Mouse (Mus musculus): Measurements from ENCODE around the gene Rgs12.

DNA sequence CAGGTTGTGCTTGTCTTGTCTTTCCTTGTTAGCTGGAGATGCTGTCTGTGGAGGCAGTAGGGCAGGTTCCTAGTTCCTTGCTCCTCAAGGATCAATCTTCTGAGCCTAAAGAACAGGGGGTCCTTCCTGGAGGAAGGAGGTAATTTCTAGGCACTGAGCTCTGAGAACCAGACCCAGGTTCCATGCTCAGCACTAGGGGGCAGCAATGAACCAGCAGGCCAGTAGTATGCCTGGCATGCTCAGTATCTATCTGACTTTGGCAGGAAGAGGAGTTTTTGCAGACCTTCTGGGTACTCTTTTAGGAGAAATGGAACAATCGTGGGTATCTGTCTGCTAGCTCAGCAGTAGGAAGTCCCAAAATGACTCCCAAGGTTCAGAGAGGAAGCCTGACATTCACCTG is 33.4 kb upstream of the Rgs12 start:
- TF ChIP-seq POLR2A (IDR thresholded peaks at IDR 0.05; ENCODE audit: insufficient read length, low read depth) (no peak), MYOG (IDR thresholded peaks at IDR 0.05; ENCODE audit: control insufficient read depth in 1 of 3, insufficient read depth in 1 of 3, insufficient read length in 2 of 3, low read depth in 2 of 3) (no peak), MYOD1 (IDR thresholded peaks at IDR 0.05; ENCODE audit: control insufficient read depth in 1 of 3, insufficient read length in 2 of 3, low read depth in 2 of 3) (no peak), MAX (IDR thresholded peaks at IDR 0.05; ENCODE audit: low read depth) (no peak), SRF (IDR thresholded peaks at IDR 0.05; ENCODE audit: control insufficient read depth, insufficient read length, low read depth) (no peak), USF1 (IDR thresholded peaks at IDR 0.05; ENCODE audit: low read depth) (no peak), E2F4 (IDR thresholded peaks at IDR 0.05; ENCODE audit: insufficient read depth) (no peak), POLR2AphosphoS2 (IDR thresholded peaks at IDR 0.05; ENCODE audit: insufficient read length, low read depth) (no peak), REST (IDR thresholded peaks at IDR 0.05; ENCODE audit: insufficient read depth, insufficient read length) (no peak), CEBPB (IDR thresholded peaks at IDR 0.05; ENCODE audit: insufficient read depth, poor library complexity, severe bottlenecking) (no peak)

Data from myocyte (in vitro differentiated cells).